Mouse (Mus musculus) spleen, embryonic (tissue): ENCODE results near the gene Fam71e1.

Experiments
- CTCF ChIA-PET: fragments of 350-600 bp; sonication (Branson Sonifier 250); formaldehyde crosslinking; loops from one replicate; lab custom pipeline; 2022; lab: Charles Lee

Fam71e1 gene

DNA sequence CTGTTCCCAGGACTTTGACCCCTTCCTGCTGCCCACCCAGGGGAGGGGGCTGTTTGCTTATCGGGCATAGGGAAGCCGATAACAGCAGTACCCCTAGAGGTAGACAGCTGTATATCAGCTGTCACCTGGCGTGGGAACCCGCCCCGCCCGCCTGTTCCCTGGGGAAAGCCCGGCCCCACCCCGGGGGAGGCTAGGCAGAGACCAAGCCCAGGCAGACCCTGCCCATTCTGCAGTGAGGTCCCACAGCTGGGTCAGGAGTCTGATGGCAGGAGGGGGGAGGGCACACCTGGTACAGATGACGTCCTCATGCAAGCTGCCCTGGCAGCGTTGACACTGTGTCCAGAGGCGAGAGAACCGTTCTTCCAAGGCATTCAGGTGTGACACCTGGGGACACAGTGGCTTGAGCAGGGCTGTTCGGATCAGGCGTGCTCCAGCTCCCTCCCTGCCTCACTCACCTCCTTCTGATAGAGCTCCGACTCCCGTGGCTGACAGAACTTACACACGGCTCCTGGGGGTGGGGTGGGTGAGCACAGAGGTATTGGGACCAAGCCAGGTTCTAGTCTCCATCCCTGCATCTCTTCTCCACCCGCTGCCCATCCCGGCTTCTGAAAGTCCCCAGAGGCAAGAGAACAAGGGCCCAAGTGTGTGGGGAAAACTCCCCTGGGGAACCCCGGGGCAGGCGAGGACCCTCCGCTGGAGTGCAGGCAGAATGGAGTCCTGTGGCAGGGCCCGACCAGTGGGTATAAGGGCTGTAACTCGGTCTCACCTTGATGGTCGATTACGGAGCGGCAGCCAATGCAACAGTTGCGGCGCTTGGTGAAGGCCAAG, 36.8 kb downstream of the Fam71e1 start:
- CTCF ChIA-PET = interaction anchor here (1.2 kb wide), 1 partner anchor 12 kb away, joined by 3 read pairs; no protein-coding TSS in a partner anchor

DNA sequence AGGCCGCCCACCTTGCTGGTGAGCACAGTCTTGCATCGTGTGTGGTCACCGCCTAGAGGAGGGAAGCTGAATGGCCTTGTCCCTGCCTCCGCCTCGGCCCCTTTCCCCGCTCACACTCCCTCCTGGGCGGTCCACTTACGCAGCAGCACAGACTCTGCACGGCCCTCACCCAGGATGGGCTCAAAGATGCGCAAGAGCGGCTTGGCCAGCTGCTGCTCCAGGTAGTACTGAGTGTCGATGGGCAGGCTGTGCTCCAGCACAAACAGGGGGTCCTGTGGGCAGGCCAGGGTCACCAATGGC, 37.3 kb downstream of the Fam71e1 start:
- CTCF ChIA-PET = no interaction called here

DNA sequence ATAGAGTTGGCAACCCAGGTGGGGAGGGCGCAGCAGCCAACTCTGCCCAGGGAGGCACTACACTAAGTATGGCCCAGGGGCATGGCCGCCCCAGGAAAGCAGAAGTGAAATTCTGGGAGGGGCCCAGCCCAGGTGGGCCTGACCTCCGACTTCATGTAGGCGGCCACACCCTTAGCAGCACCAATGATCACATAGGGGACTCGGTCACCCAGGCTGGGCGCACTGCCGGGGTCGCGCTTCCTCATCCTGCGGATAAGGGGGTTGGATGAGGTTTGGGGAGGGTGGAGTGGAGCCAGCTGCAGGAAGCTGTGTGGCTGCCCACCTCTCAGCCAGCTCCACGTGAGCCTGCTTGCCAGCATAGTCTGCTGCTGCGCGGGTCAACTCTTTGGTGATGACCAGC, 37.9 kb downstream of the Fam71e1 start:
- CTCF ChIA-PET = no interaction called here

GRCm38 (mm10) chr7:44534656-44535441, 38.5 kb downstream of the Fam71e1 start:
- CTCF ChIA-PET = interaction anchor here (2.0 kb wide), 1 partner anchor 9 kb away, joined by 6 read pairs; no protein-coding TSS in a partner anchor

GRCm38 (mm10) chr7:44535657-44536589, 39.5 kb downstream of the Fam71e1 start:
- CTCF ChIA-PET = interaction anchor here (0.6 to 2.0 kb wide), 2 partner anchors 10 to 758 kb away, joined by 6 read pairs; no protein-coding TSS in a partner anchor

DNA sequence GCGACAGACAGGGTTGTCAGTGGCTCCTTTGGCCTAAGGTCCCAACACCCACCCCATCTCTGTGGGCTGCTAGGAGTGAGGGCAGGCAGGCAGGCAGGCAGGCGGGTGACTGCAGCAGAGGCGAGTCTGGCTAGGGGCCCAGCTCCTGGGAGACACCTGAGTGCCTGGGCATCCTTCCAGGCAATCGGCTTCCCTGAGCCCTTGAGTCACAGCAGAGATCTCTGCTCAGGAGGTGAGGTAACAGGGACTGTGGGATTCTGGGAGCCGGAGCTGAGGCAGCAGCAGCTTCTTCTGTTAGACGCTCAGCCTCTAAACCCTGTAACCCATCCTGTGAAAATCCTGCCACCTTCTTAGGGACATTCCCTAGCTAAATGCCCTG, 40.2 kb downstream of the Fam71e1 start:
- CTCF ChIA-PET = interaction anchor here (0.6 to 2.0 kb wide), 3 partner anchors 9 to 758 kb away, joined by 3 to 6 read pairs (median 6); no protein-coding TSS in a partner anchor

- CTCF ChIA-PET = interaction anchor here (0.9 to 2.0 kb wide), 2 partner anchors 8 to 11 kb away, joined by 3 to 6 read pairs; no protein-coding TSS in a partner anchor
These were observed 40.6 kb downstream of the Fam71e1 start for GRCm38 (mm10) chr7:44537009-44537408.

- CTCF ChIA-PET = interaction anchor here (0.9 kb wide), 1 partner anchor 8 kb away, joined by 3 read pairs; no protein-coding TSS in a partner anchor
These were observed 41.1 kb downstream of the Fam71e1 start for GRCm38 (mm10) chr7:44537496-44537895.

- CTCF ChIA-PET = no interaction called here
These were observed 42.6 kb downstream of the Fam71e1 start for GRCm38 (mm10) chr7:44538756-44539624.

DNA sequence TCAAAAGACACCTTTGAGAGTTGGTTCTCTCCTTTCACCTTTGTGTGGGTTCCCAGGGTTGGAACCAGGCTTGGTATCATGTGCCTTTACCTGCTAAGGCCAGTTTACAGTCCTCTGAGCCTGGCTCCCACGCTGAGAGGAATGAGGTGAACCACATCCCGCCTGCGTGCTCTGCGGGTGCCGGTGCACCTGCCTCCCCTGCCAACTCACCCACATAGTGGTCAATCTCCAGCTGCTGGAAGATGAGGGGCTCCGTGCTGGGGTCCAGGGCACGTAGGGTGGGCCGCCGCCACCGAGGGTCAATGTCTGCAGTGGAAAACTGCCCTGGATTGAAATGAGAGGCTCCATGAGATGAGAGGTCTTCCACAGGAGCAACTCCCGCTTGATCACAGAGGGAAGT, 46.2 kb downstream of the Fam71e1 start:
- CTCF ChIA-PET = no interaction called here

GRCm38 (mm10) chr7:44543071-44543470, 46.7 kb downstream of the Fam71e1 start:
- CTCF ChIA-PET = interaction anchor here (0.6 kb wide), 1 partner anchor 11 kb away, joined by 10 read pairs; the partner anchor contains the start of gene Nr1h2

DNA sequence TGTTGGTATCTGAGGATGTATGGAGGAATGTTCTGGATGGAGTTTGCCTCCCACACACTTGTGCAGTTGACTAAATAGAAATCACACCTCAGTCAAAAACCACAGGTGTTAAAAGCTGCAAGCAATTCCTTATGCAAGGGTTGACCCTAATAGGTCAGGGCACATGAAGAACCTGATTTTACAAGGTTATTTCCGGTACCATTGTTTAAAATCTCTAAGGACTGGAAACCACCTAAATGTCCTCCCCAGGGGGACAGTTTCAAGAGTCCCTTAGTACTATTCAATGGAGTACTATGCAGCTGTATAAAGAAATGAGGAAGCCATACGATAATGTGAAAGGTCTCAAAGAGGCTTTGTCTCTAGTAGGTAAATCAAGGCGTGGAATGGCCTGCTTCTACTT, 49.9 kb downstream of the Fam71e1 start:
- CTCF ChIA-PET = interaction anchor here (0.9 to 1.1 kb wide), 2 partner anchors 25 to 240 kb away, joined by 3 read pairs; partner anchors contain the start of gene Clec11a

DNA sequence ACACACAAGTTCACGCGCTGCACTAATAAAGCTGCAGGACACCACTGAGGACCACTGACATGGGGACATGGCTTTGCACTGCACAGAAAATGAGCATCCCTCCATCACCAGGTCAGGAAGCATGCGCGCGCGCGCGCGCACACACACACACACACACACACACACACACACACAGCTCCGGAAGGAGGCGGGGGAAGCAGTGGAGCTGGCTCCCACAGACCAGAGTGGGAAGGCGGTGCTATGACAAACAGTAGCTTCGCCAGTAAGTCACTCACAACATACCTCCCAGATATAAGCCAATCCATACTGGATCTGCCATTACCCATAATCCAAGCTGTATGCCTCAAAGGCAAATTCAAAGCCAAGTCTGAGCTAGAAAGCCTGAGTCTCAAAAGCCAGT, 50.7 kb downstream of the Fam71e1 start:
- CTCF ChIA-PET = interaction anchor here (0.8 to 1.2 kb wide), 3 partner anchors 15 to 25 kb away, joined by 3 to 4 read pairs (median 3); no protein-coding TSS in a partner anchor

- CTCF ChIA-PET = interaction anchor here (0.6 to 1.6 kb wide), 4 partner anchors 16 to 35 kb away, joined by 3 to 10 read pairs (median 6); no protein-coding TSS in a partner anchor
These were observed 51.3 kb downstream of the Fam71e1 start for GRCm38 (mm10) chr7:44547725-44548124.

DNA sequence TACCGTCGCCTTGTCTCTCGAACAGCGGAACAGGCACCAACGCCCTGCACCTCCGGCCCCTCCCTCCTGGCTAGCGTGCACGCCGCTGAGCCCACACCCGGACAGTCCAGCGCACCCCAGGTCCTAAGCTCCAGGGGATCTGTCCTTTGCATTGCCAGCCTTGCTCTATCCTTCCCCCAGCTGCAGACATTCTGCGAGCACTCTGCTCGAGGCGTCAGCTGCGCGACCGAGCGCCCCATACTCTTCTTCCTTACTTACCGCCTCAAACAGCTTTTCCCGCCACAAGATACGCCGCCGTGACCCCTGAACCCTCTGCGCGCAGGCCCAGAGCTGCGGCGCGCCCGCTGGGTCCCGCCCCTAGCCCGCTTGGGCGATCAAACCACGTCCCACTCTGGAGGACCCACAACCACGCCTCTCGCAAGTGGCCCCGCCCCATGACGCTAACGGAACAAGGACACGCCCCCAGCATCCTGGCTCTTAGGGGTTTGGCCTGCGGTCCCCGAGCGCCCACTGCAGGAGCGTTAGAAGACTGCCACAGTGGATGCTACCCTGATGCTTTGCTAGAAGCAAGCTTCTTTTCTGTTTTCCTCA, 52.2 kb downstream of the Fam71e1 start, which contains the start of gene Pold1:
TSS of gene Pold1 (minus strand) at position 353 of the 591 bp plus-strand sequence.
- CTCF ChIA-PET = interaction anchor here (0.6 to 1.6 kb wide), 5 partner anchors 19 to 50 kb away, joined by 3 to 10 read pairs (median 5); no protein-coding TSS in a partner anchor

GRCm38 (mm10) chr7:44549621-44550408, 53.4 kb downstream of the Fam71e1 start:
- CTCF ChIA-PET = no interaction called here

- CTCF ChIA-PET = no interaction called here
These were observed 54.0 kb downstream of the Fam71e1 start for GRCm38 (mm10) chr7:44550409-44550678.
